Mouse (Mus musculus) G1E (cell line): ENCODE results near the gene Cblb.

Experiments used
- CTCF ChIP-seq: IDR thresholded peaks from 2 replicates; pipeline ENCODE4 v1.5.1; 2012; ENCODE audit warnings: low read depth, low read length, inconsistent platforms, mixed read lengths
- GATA1 ChIP-seq: IDR thresholded peaks from 2 replicates; pipeline ENCODE4 v1.6.1; 2012; ENCODE audit warnings: borderline replicate concordance, low read length, inconsistent platforms, mixed read lengths
- TAL1 ChIP-seq: conservative IDR thresholded peaks from 2 replicates; pipeline ENCODE4 v1.6.1; 2012; ENCODE audit warnings: low read depth, low read length, inconsistent platforms, mixed read lengths

- no peak for TF ChIP-seq CTCF
- TF ChIP-seq GATA1, result no peak
- no peak for TF ChIP-seq TAL1
Observed at GRCm38 (mm10) chr16:52080619-52081395, 49.8 kb downstream of the Cblb start.
